Mouse (Mus musculus): ENCODE results near the gene Creb5. TPM values are rescaled to one million over a fixed set of nuclear protein-coding genes. Genes with fewer than 3 reads are reported as not detected.

The Creb5 gene
- polyA plus RNA-seq, 1 experiment from 2014 or later, result 38.9 TPM

DNA sequence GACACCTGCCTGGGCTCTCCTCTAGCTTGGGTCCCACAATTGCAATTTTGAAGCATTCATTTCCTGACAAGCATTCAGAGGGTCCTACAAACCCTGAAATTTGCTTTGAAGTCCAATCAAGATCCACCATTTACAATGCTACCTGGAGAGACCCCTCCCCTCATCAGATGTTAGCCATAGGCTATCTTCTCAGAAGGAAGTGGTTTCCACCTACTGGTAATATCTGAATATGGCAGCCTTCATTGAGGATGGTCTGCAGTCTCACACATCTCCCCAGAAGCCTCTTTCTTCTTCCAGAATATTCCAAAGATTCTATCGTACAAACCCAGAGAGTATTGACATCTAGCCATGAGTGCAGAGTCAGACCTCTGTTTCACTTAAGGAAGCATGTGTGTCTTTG lies 362.7 kb downstream of the Creb5 start:
- Histone ChIP-seq H3K4me2 (no peak overlapping the region), H3K27ac (no peak overlapping the region), H3K27me3 (no peaks in the 10 kb centered on the region), H3K9ac (no peak overlapping the region), H3K4me3 (replicated peaks) (no peak overlapping the region), H3K9me3 (no peaks in the 10 kb centered on the region), H3K4me1 (peaks cover 14% of the 10 kb centered on the region), H3K36me3 (replicated peaks) (no peaks in the 10 kb centered on the region)
- no peak for ATAC-seq (ENCODE audit: low FRiP score)
- 93% methylated on average over 1 of the region's 1 CpGs for WGBS

DNA sequence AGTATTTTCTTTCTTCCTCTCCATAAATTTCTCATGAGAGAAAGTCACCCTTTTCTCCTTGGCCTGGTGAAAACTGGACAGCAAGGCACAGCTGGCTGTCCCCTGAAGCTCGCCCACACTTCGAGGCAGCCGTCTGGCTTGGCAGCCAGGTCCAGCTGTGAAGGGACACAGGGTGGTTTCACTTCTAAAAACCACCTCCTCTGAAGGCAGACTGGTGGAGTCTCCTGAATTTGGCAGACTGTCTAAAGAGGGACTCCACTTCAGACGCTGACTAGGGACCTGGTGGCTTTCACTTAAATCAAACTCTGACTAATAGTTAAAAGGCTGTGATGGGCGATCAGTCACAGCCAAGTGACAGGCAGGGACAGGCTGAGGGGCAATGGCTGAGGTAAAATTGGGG lies 365.6 kb downstream of the Creb5 start:
- H3K27me3 ChIP-seq, result no peaks in the 10 kb centered on the region
- H3K36me3 ChIP-seq (replicated peaks), result no peaks in the 10 kb centered on the region
- no peak for ATAC-seq (ENCODE audit: low FRiP score)
- H3K4me1 ChIP-seq, result peaks cover 17% of the 10 kb centered on the region
- H3K27ac ChIP-seq, result no peak overlapping the region
- no peak overlapping the region for H3K4me3 ChIP-seq (replicated peaks)
- H3K4me2 ChIP-seq, result no peak overlapping the region
- no peaks in the 10 kb centered on the region for H3K9me3 ChIP-seq
- no peak overlapping the region for H3K9ac ChIP-seq
- 92% methylated on average over 5 of the region's 5 CpGs for WGBS

DNA sequence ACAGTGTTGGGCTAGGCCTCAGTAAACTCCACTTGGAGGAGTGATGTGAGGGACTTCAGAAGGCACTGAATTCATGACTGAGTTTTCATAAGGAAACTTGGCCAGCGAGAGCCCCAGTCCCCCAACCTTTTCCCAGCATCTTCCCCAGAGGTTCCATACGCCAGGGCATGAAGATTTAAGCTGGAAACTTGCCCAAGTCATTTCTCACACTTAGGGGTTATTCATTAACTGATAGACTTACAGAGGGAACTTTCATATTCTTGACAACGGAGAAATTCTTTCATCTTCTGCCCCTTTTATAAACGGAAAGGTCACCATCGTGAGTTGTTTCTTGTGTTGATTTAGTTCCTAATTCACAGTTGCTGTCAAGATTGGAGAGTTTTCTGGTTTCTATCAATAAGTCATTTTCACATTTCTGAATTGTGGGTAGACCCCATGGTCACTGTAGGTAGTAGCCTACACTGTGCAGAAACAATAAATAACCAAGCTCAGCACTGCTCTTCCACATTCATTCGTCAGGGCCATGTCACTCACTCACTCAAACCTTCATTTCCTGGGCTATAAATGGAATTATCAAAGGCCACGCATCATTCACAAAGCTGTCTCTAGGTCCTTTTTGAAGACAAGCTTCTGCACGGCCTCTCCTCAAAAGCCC lies 366.8 kb downstream of the Creb5 start:
- no peaks in the 10 kb centered on the region for H3K27me3 ChIP-seq
- H3K9me3 ChIP-seq, result no peaks in the 10 kb centered on the region
- no peaks in the 10 kb centered on the region for H3K36me3 ChIP-seq (replicated peaks)
- peaks cover 17% of the 10 kb centered on the region for H3K4me1 ChIP-seq
- H3K4me2 ChIP-seq, result no peak overlapping the region
- H3K4me3 ChIP-seq (replicated peaks), result no peak overlapping the region
- H3K27ac ChIP-seq, result no peak overlapping the region
- ATAC-seq (ENCODE audit: low FRiP score), result no peak
- H3K9ac ChIP-seq, result no peak overlapping the region
- 78% methylated on average over 8 of the region's 8 CpGs for WGBS

DNA sequence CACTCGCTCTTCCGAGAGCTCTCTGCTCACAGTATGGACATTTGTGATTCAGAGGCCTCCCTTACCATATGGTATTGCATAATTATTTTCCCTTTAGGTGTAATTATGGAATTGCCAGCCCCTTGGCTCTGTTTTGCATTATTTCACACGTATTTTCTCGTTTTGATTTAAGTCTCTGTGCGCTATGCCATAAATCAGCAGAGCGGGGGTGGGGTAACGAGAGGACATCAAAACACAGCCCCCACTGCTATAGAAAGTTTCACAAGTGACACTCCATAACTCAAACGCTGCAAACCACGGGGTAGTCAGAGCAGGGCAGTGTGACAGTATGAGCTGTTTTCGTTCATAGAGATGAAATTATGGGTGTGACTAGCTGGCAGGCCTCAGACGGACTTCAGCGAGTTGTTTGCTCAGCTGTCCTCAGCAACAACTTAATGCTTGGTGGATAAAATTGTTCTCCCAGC lies 367.3 kb downstream of the Creb5 start:
- H3K9me3 ChIP-seq, result no peaks in the 10 kb centered on the region
- H3K27me3 ChIP-seq, result no peaks in the 10 kb centered on the region
- H3K4me1 ChIP-seq, result peaks cover 17% of the 10 kb centered on the region
- no peak overlapping the region for H3K4me2 ChIP-seq
- H3K4me3 ChIP-seq (replicated peaks), result no peak overlapping the region
- no peaks in the 10 kb centered on the region for H3K36me3 ChIP-seq (replicated peaks)
- H3K27ac ChIP-seq, result 0 out of 2 replicates have a peak overlapping the region, but pooled peaks have one; percentile 31
- 68% methylated on average over 12 of the region's 12 CpGs for WGBS
- no peak for ATAC-seq (ENCODE audit: low FRiP score)
- H3K9ac ChIP-seq, result no peak overlapping the region

DNA sequence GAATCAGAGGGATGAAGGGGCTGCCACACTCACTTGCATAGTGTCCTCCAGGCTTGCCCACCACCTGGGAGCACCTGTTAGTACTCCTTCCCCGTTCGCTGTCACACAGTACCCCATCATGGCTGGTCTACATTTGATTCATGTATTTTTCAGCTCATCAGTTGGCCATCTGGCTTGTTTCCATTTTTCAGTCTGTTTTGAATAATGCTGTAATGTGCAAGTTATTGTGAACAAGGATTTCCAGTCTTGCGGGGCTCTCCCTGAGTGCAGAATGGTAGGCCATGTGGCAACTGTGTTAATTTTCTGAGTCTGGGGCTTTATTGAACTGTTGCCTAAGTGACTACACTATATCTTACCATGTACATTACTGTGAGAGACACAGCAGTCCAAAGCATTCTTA lies 369.4 kb downstream of the Creb5 start:
- H3K9me3 ChIP-seq, result no peaks in the 10 kb centered on the region
- H3K4me3 ChIP-seq (replicated peaks), result no peak overlapping the region
- H3K27ac ChIP-seq, result no peak overlapping the region
- H3K27me3 ChIP-seq, result no peaks in the 10 kb centered on the region
- no peaks in the 10 kb centered on the region for H3K36me3 ChIP-seq (replicated peaks)
- peaks cover 10% of the 10 kb centered on the region for H3K4me1 ChIP-seq
- WGBS, result 85% methylated on average over 3 of the region's 3 CpGs
- ATAC-seq (ENCODE audit: low FRiP score), result no peak
- no peak overlapping the region for H3K9ac ChIP-seq
- H3K4me2 ChIP-seq, result no peak overlapping the region

DNA sequence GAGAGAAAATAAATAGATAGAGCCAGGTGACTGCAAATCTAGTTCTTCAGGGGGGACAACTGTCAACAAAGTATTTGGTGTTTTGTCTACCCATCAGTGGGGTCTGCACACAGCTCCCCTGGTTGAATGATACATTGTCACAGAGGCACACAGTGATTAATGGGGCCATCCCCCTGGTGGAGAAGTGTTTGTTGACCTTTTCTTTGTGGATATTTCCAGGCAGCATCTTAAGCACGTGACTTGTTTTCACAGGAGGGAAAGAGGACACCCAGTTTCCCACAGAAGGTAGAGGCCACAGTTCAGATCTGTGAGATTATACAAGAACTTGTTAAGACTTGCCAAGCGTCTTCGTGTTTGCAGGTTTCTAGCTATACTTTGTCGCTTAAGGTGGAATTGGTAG lies 370.4 kb downstream of the Creb5 start:
- ATAC-seq (ENCODE audit: low FRiP score), result no peak
- Histone ChIP-seq H3K27me3 (no peaks in the 10 kb centered on the region), H3K9me3 (no peaks in the 10 kb centered on the region), H3K36me3 (replicated peaks) (no peaks in the 10 kb centered on the region), H3K4me3 (replicated peaks) (no peak overlapping the region), H3K4me2 (no peak overlapping the region), H3K27ac (no peak overlapping the region), H3K9ac (no peak overlapping the region), H3K4me1 (peaks cover 10% of the 10 kb centered on the region)
- WGBS, result 74% methylated on average over 4 of the region's 4 CpGs

DNA sequence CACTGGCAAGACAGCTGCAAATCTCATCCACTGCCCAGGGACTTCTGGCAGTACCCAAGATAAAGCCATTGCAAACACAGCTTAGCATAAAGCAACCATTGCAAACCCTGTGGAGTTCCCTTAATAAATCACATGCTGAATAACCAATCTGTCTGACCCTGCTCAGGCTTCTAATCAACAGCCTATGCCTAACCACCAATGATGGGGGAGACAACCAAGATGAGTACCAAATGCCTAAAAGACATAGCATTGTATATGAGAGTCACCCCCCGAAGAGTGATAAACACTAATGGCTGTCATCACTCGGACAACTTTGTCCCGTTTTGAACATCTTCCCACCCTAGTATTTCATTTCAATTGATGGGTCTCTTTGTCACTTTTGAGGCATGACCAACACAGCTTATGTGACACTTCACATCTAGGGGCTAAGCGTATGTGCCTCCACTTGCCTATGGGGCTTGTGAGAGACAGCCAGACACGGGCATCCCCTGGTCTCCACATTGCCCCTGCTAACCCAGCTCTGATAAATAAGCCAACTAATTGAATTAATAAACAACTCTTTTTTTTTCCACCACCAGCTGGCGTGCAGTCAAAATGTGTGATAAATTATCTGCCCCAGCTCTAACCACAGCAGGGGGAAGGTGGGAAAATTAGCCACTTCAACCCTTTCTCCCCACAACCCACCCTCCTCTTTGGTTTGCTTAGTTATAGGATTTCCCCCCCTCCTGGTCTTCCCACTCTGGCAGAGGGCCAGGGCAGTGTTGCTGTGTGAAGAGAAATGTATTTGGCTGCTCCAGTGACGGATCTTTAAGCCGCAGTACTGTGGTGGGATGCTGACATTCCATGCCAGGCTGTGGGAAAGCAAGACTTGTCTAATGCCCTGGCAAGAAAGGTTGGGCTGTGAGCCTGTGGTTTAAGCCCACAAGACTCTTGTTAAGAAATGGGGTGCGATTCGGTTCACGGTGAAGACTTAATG lies 376.1 kb downstream of the Creb5 start:
- H3K9ac ChIP-seq, result no peak overlapping the region
- no peaks in the 10 kb centered on the region for H3K36me3 ChIP-seq (replicated peaks)
- H3K4me2 ChIP-seq, result no peak overlapping the region
- ATAC-seq (ENCODE audit: low FRiP score), result peak; percentile 75; the same call in 1 of the 2 replicates
- 61% methylated on average over 11 of the region's 11 CpGs for WGBS
- no peaks in the 10 kb centered on the region for H3K27me3 ChIP-seq
- H3K4me3 ChIP-seq (replicated peaks), result no peak overlapping the region
- H3K27ac ChIP-seq, result peak overlapping the region; percentile 58
- no peaks in the 10 kb centered on the region for H3K9me3 ChIP-seq
- H3K4me1 ChIP-seq, result peaks cover 21% of the 10 kb centered on the region

DNA sequence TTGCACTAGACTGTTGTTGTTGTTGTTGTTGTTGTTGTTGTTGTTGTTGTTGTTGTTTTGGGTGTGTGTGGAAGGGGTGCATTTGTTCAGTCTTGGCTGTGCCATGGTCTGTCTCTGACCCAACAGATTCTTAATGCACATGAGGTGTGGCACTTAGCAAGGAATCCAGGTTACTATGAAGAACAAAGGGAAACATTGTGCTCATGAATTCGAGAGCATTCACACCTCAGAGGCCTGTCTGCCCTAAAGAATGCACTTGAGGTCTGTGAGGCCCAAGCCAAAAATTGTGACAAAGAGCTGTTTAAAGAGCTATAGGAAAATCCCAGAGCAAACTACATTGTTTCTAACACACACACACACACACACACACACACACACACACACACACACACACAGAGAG lies 377.7 kb downstream of the Creb5 start:
- Histone ChIP-seq H3K9ac (no peak overlapping the region), H3K36me3 (replicated peaks) (no peaks in the 10 kb centered on the region), H3K9me3 (no peaks in the 10 kb centered on the region), H3K4me1 (peaks cover 21% of the 10 kb centered on the region), H3K4me3 (replicated peaks) (no peak overlapping the region), H3K4me2 (no peak overlapping the region), H3K27ac (no peak overlapping the region), H3K27me3 (no peaks in the 10 kb centered on the region)
- no peak for ATAC-seq (ENCODE audit: low FRiP score)
- 61% methylated on average over 1 of the region's 1 CpGs for WGBS

DNA sequence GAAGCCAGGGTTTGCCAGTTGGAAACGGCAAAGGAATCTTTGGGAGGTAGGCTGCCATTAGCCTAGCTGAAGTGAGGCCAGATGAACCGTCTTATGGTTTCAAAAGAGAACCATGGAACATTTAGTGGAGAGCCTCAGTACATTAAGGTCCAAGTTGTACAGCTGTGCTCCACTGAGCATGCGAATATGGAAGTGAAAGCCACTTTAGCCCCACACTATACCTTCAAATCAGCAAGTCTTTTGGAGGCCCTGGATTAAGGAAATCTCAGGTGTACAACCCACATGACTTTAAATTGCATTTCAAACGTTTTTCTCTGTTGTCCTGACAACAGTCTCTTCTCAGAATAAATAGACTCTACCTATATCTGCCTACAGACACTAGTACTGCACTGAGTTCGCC lies 379.4 kb downstream of the Creb5 start:
- WGBS, result 81% methylated on average over 5 of the region's 5 CpGs
- H3K4me2 ChIP-seq, result no peak overlapping the region
- H3K36me3 ChIP-seq (replicated peaks), result no peaks in the 10 kb centered on the region
- H3K9me3 ChIP-seq, result no peaks in the 10 kb centered on the region
- no peak overlapping the region for H3K9ac ChIP-seq
- no peak overlapping the region for H3K27ac ChIP-seq
- no peak for ATAC-seq (ENCODE audit: low FRiP score)
- H3K4me3 ChIP-seq (replicated peaks), result no peak overlapping the region
- no peaks in the 10 kb centered on the region for H3K27me3 ChIP-seq
- peaks cover 21% of the 10 kb centered on the region for H3K4me1 ChIP-seq

DNA sequence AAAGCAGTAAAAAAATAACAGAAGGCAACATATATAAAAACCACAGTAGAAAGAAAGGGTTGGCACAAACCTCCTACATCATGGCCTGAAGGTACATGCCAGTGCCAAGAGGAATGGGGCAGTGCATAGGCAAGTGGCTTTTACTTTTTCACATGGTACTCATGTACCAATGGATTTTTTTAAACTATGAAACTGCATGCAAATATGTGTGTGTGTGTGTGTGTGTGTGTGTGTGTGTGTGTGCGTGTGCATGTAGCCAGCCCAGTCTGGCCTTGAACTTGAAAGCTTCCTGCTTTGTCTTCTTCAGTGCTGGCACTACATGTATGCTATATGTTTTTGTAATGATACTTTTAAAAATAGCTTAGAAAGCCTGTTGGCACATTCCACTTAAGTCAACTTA lies 391.2 kb downstream of the Creb5 start:
- H3K9ac ChIP-seq, result no peak overlapping the region
- H3K27me3 ChIP-seq, result peaks cover 3% of the 10 kb centered on the region; the same call in 1 of the 2 replicates
- 96% methylated on average over 1 of the region's 1 CpGs for WGBS
- no peak overlapping the region for H3K4me3 ChIP-seq (replicated peaks)
- no peak overlapping the region for H3K4me2 ChIP-seq
- ATAC-seq (ENCODE audit: low FRiP score), result no peak
- H3K4me1 ChIP-seq, result peaks cover 10% of the 10 kb centered on the region; the same call in 1 of the 2 replicates
- H3K27ac ChIP-seq, result no peak overlapping the region
- no peaks in the 10 kb centered on the region for H3K36me3 ChIP-seq (replicated peaks)
- no peaks in the 10 kb centered on the region for H3K9me3 ChIP-seq

DNA sequence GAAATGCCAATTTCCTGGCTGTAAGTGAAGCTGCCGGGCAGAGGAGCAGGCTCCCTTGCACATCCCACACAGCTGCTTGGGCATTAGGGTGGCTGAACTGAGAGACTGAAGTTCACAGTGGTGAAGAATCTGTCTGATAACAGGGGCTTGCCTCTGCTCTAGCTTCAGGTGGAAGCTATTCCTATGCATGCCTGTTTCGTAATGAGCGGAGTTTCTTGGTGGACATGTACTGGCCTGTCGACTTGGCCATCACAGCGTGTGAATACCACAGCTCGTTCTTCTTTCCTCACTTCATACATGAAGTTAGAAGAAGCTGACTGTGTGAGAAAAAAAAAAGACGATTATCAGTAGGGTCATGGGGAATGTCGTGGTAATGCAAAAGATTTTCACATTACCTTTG lies 393.0 kb downstream of the Creb5 start:
- H3K9me3 ChIP-seq, result no peaks in the 10 kb centered on the region
- no peak overlapping the region for H3K4me3 ChIP-seq (replicated peaks)
- peaks cover 7% of the 10 kb centered on the region; the same call in 1 of the 2 replicates for H3K4me1 ChIP-seq
- H3K9ac ChIP-seq, result no peak overlapping the region
- ATAC-seq (ENCODE audit: low FRiP score), result no peak
- no peak overlapping the region for H3K27ac ChIP-seq
- 0 out of 2 replicates have a peak, but pooled peaks cover under 1% of the 10 kb centered on the region for H3K36me3 ChIP-seq (replicated peaks)
- WGBS, result 94% methylated on average over 8 of the region's 8 CpGs
- peaks cover 3% of the 10 kb centered on the region; the same call in 1 of the 2 replicates for H3K27me3 ChIP-seq
- no peak overlapping the region for H3K4me2 ChIP-seq

DNA sequence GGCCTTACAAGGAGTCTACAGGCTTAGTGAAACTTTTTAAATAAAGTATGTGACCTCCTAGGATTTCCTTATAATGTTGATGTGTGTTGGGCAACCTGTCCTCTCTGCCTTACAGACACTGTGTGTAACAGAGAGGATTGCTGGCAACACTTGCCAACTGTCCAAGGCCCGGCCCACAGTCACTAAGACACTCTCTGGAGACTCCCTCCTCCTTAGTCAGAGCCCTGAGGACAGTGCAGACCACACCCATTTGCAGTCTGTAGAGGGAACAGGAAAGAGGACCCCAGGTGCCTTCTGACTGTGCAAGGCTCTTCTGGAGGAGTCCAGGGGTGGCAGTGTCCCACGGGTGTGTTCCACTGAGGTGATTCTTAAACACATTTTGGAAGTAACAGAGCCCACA lies 397.3 kb downstream of the Creb5 start:
- Histone ChIP-seq H3K27me3 (peaks cover 3% of the 10 kb centered on the region; the same call in 1 of the 2 replicates), H3K9me3 (no peaks in the 10 kb centered on the region), H3K9ac (no peak overlapping the region), H3K4me1 (no peaks in the 10 kb centered on the region), H3K4me2 (no peak overlapping the region), H3K4me3 (replicated peaks) (no peak overlapping the region), H3K27ac (no peak overlapping the region), H3K36me3 (replicated peaks) (0 out of 2 replicates have a peak, but pooled peaks cover 7% of the 10 kb centered on the region)
- WGBS, result 72% methylated on average over 2 of the region's 2 CpGs
- no peak for ATAC-seq (ENCODE audit: low FRiP score)

Measured in forebrain, embryonic 12.5 days (tissue).